Mouse (Mus musculus): ENCODE results near the gene Ccser1. TPM values are rescaled to one million over a fixed set of nuclear protein-coding genes. Genes with fewer than 3 reads are reported as not detected.

The Ccser1 gene
- polyA plus RNA-seq, 1 experiment from 2014 or later: 6.3 TPM

- no peak for ATAC-seq (ENCODE audit: insufficient number of reproducible peaks, insufficient read depth, low FRiP score, low TSS enrichment, low read depth)
- Histone ChIP-seq H3K4me1 (no peaks in the 10 kb centered on the region), H3K36me3 (no peaks in the 10 kb centered on the region), H3K9ac (no peak overlapping the region), H3K9me3 (no peaks in the 10 kb centered on the region), H3K4me2 (no peak overlapping the region), H3K27me3 (no peaks in the 10 kb centered on the region), H3K4me3 (no peak overlapping the region), H3K27ac (no peak overlapping the region)
- WGBS: 61% methylated on average over 5 of the region's 5 CpGs
Measured at GRCm38 (mm10) chr6:61601911-61602310, 421.8 kb downstream of the Ccser1 start.

- Histone ChIP-seq H3K27me3 (no peaks in the 10 kb centered on the region), H3K9ac (no peak overlapping the region), H3K36me3 (no peaks in the 10 kb centered on the region), H3K9me3 (no peaks in the 10 kb centered on the region), H3K4me1 (no peaks in the 10 kb centered on the region), H3K4me3 (no peak overlapping the region), H3K27ac (no peak overlapping the region), H3K4me2 (no peak overlapping the region)
- no peak for ATAC-seq (ENCODE audit: insufficient number of reproducible peaks, insufficient read depth, low FRiP score, low TSS enrichment, low read depth)
- WGBS: 69% methylated on average over 4 of the region's 4 CpGs
Measured at GRCm38 (mm10) chr6:61614920-61615319, 434.8 kb downstream of the Ccser1 start.

- Histone ChIP-seq H3K27me3 (no peaks in the 10 kb centered on the region), H3K27ac (no peak overlapping the region), H3K9me3 (no peaks in the 10 kb centered on the region), H3K36me3 (no peaks in the 10 kb centered on the region), H3K4me2 (no peak overlapping the region), H3K4me3 (no peak overlapping the region), H3K9ac (no peak overlapping the region), H3K4me1 (no peaks in the 10 kb centered on the region)
- WGBS: 61% methylated on average over 3 of the region's 3 CpGs
- ATAC-seq (ENCODE audit: insufficient number of reproducible peaks, insufficient read depth, low FRiP score, low TSS enrichment, low read depth): no peak
Measured at GRCm38 (mm10) chr6:61621707-61622106, 441.6 kb downstream of the Ccser1 start.

- Histone ChIP-seq H3K9ac (no peak overlapping the region), H3K27me3 (no peaks in the 10 kb centered on the region), H3K27ac (no peak overlapping the region), H3K4me2 (no peak overlapping the region), H3K4me3 (no peak overlapping the region), H3K4me1 (no peaks in the 10 kb centered on the region), H3K36me3 (no peaks in the 10 kb centered on the region), H3K9me3 (no peaks in the 10 kb centered on the region)
- ATAC-seq (ENCODE audit: insufficient number of reproducible peaks, insufficient read depth, low FRiP score, low TSS enrichment, low read depth): no peak
Measured at GRCm38 (mm10) chr6:61661414-61661813, 481.3 kb downstream of the Ccser1 start.

GRCm38 (mm10) chr6:61664572-61664971, 484.4 kb downstream of the Ccser1 start:
- Histone ChIP-seq H3K36me3 (no peaks in the 10 kb centered on the region), H3K4me3 (no peak overlapping the region)
- 84% methylated on average over 1 of the region's 1 CpGs for WGBS

GRCm38 (mm10) chr6:61687002-61687401, 506.9 kb downstream of the Ccser1 start:
- no peak overlapping the region for H3K27ac ChIP-seq
- H3K4me2 ChIP-seq: no peak overlapping the region
- no peaks in the 10 kb centered on the region for H3K36me3 ChIP-seq
- ATAC-seq (ENCODE audit: insufficient number of reproducible peaks, insufficient read depth, low FRiP score, low TSS enrichment, low read depth): no peak
- no peaks in the 10 kb centered on the region for H3K4me1 ChIP-seq
- H3K9ac ChIP-seq: no peak overlapping the region
- no peaks in the 10 kb centered on the region for H3K9me3 ChIP-seq
- H3K27me3 ChIP-seq: no peaks in the 10 kb centered on the region
- H3K4me3 ChIP-seq: no peak overlapping the region
- 28% methylated on average over 2 of the region's 2 CpGs for WGBS

More at GRCm38 (mm10) chr6:61664572-61664971, 484.4 kb downstream of the Ccser1 start:
- H3K4me1 ChIP-seq: no peaks in the 10 kb centered on the region
- no peak for ATAC-seq (ENCODE audit: insufficient number of reproducible peaks, insufficient read depth, low FRiP score, low TSS enrichment, low read depth)
- H3K9ac ChIP-seq: no peak overlapping the region
- H3K9me3 ChIP-seq: no peaks in the 10 kb centered on the region
- H3K4me2 ChIP-seq: no peak overlapping the region
- H3K27ac ChIP-seq: no peak overlapping the region
- H3K27me3 ChIP-seq: no peaks in the 10 kb centered on the region

GRCm38 (mm10) chr6:61703003-61703402, 522.9 kb downstream of the Ccser1 start:
- no peaks in the 10 kb centered on the region for H3K4me1 ChIP-seq
- no peaks in the 10 kb centered on the region for H3K9me3 ChIP-seq
- H3K4me3 ChIP-seq: no peak overlapping the region

GRCm38 (mm10) chr6:61721220-61721619, 541.1 kb downstream of the Ccser1 start:
- Histone ChIP-seq H3K36me3 (no peaks in the 10 kb centered on the region), H3K9me3 (no peaks in the 10 kb centered on the region), H3K9ac (no peak overlapping the region), H3K4me3 (no peak overlapping the region), H3K27ac (no peak overlapping the region), H3K4me1 (no peaks in the 10 kb centered on the region), H3K4me2 (no peak overlapping the region), H3K27me3 (no peaks in the 10 kb centered on the region)
- 70% methylated on average over 1 of the region's 1 CpGs for WGBS
- ATAC-seq (ENCODE audit: insufficient number of reproducible peaks, insufficient read depth, low FRiP score, low TSS enrichment, low read depth): no peak

More at GRCm38 (mm10) chr6:61703003-61703402, 522.9 kb downstream of the Ccser1 start:
- ATAC-seq (ENCODE audit: insufficient number of reproducible peaks, insufficient read depth, low FRiP score, low TSS enrichment, low read depth): no peak
- Histone ChIP-seq H3K27ac (no peak overlapping the region), H3K9ac (no peak overlapping the region), H3K4me2 (no peak overlapping the region), H3K36me3 (no peaks in the 10 kb centered on the region), H3K27me3 (no peaks in the 10 kb centered on the region)
- 90% methylated on average over 7 of the region's 7 CpGs for WGBS

GRCm38 (mm10) chr6:61729065-61729464, 548.9 kb downstream of the Ccser1 start:
- H3K9me3 ChIP-seq: no peaks in the 10 kb centered on the region
- no peak overlapping the region for H3K9ac ChIP-seq
- no peak overlapping the region for H3K27ac ChIP-seq
- H3K4me2 ChIP-seq: no peak overlapping the region
- no peaks in the 10 kb centered on the region for H3K27me3 ChIP-seq
- WGBS: 51% methylated on average over 1 of the region's 1 CpGs
- H3K4me1 ChIP-seq: no peaks in the 10 kb centered on the region
- no peaks in the 10 kb centered on the region for H3K36me3 ChIP-seq
- H3K4me3 ChIP-seq: no peak overlapping the region
- no peak for ATAC-seq (ENCODE audit: insufficient number of reproducible peaks, insufficient read depth, low FRiP score, low TSS enrichment, low read depth)

GRCm38 (mm10) chr6:61730088-61730880, 550.2 kb downstream of the Ccser1 start:
- WGBS: 77% methylated on average over 5 of the region's 5 CpGs
- Histone ChIP-seq H3K9me3 (no peaks in the 10 kb centered on the region), H3K27ac (no peak overlapping the region), H3K9ac (no peak overlapping the region), H3K27me3 (no peaks in the 10 kb centered on the region), H3K36me3 (no peaks in the 10 kb centered on the region), H3K4me1 (no peaks in the 10 kb centered on the region), H3K4me3 (no peak overlapping the region), H3K4me2 (no peak overlapping the region)
- ATAC-seq (ENCODE audit: insufficient number of reproducible peaks, insufficient read depth, low FRiP score, low TSS enrichment, low read depth): no peak

- Histone ChIP-seq H3K9ac (no peak overlapping the region), H3K4me1 (no peaks in the 10 kb centered on the region), H3K27ac (no peak overlapping the region), H3K36me3 (no peaks in the 10 kb centered on the region), H3K4me3 (no peak overlapping the region), H3K27me3 (no peaks in the 10 kb centered on the region), H3K9me3 (no peaks in the 10 kb centered on the region), H3K4me2 (no peak overlapping the region)
- 64% methylated on average over 1 of the region's 1 CpGs for WGBS
- ATAC-seq (ENCODE audit: insufficient number of reproducible peaks, insufficient read depth, low FRiP score, low TSS enrichment, low read depth): no peak
Measured at GRCm38 (mm10) chr6:61746346-61746745, 566.2 kb downstream of the Ccser1 start.

GRCm38 (mm10) chr6:61762135-61762534, 582.0 kb downstream of the Ccser1 start:
- Histone ChIP-seq H3K4me2 (no peak overlapping the region), H3K27me3 (no peaks in the 10 kb centered on the region), H3K36me3 (no peaks in the 10 kb centered on the region), H3K27ac (no peak overlapping the region), H3K9ac (no peak overlapping the region), H3K9me3 (no peaks in the 10 kb centered on the region), H3K4me1 (no peaks in the 10 kb centered on the region), H3K4me3 (no peak overlapping the region)
- ATAC-seq (ENCODE audit: insufficient number of reproducible peaks, insufficient read depth, low FRiP score, low TSS enrichment, low read depth): no peak
- 96% methylated on average over 3 of the region's 3 CpGs for WGBS
